Mouse (Mus musculus): ENCODE data around the gene Rnf157. TPM values are rescaled to one million over a fixed set of nuclear protein-coding genes. Genes with fewer than 3 reads are reported as not detected.

Rnf157 gene
- polyA plus RNA-seq, 1 experiment = 199 TPM

DNA sequence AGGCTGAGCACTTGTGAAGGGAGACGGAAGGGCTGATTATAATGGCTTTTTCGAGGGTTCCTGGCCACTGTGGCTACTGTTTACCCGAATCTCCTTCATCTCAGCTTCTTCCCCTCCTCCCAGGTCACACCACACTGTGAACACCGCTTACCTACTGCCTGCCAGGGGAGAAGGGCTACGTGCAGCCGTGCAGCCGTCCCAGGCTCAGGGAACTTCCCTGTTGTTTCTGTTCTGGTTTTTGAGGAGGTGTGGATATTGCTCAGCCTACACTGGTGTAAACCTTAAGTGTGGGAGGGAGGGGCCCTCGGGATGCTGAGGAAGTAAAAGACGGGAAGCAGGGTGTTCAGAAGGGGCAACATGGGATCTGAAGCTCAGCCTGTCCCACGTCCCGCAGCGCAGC is 75.8 kb downstream of the Rnf157 start:
- 50% methylated on average over 12 of the region's 12 CpGs for WGBS
- no peak for TF ChIP-seq POLR2A (IDR thresholded peaks at IDR 0.05; ENCODE audit: insufficient read depth, low read depth, low read length)
- TF ChIP-seq CTCF (IDR thresholded peaks at IDR 0.05; ENCODE audit: insufficient read depth, low read depth, low read length) = no peak
- Histone ChIP-seq H3K27ac (ENCODE audit: insufficient read depth, low read depth, low read length) (no peak overlapping the region), H3K4me3 (ENCODE audit: insufficient read depth, low read depth, low read length) (no peak overlapping the region), H3K4me1 (ENCODE audit: control insufficient read depth, insufficient read depth, low read length) (peaks cover 39% of the 10 kb centered on the region)

DNA sequence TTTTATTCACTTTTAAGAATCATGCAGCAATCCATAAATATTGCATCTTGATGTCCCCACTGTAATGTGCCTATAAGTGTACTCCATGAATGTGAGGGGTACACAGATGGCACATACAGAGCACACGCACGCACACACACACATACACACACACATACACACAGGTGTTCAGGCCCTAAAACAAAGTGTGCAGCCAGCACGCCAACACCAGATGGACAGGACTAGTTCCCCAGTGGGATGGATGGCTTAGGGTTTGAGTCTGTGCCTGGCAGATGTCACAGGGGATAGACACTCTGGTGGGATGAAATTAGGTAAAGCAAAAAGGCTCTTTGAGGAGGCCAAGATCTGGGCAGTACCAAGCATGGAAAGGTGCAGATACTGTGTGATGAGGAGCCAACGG is 76.4 kb downstream of the Rnf157 start:
- WGBS = 65% methylated on average over 4 of the region's 4 CpGs

DNA sequence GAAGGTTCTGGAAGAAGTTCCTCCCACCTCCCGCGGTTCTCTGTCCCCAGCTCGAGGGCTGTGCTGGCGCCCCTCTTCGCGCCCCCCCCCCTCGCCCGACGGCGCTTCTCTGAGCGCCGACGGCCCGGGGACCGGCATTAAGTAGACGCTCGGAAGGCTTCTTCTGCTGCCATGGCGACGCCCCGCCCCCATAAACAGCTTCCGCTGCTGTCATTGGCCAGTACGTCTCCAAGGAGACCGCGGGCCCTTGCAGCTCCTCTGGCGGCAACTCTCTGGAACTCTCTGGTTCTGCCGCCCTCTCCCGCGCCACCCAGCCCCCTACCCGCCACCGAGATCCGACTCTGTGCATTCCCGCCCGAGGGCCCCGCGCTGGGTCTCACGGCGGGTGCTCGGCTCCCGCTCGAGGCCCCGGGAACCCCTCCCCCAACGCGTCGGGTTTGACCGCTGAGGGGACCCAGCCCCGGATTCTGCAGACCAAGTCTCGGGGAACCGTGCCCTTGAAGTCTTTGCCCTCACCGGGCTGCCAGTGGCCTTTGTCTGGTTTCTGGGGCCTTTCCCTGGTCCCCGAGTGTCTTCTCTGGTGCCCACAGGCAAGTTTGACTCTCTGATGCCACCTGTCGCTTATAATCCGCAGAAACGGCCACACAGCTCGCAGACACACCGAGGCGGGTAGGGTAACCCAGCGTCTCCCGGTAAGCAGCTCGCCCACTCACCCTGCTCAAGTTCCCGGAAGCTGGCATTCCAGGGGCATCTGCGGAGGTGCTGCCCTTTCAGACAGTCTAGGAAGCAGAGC is 77.4 kb downstream of the Rnf157 start, which contains the start of gene Foxj1:
Gene Foxj1, minus strand, starts transcription at position 156 of the 793 bp plus-strand sequence.
- H3K4me1 ChIP-seq (ENCODE audit: control insufficient read depth, insufficient read depth, low read length) = peaks cover 39% of the 10 kb centered on the region
- under 1% methylated on average over 61 of the region's 61 CpGs for WGBS

More for the DNA sequence above, 76.4 kb downstream of the Rnf157 start:
- Histone ChIP-seq H3K4me1 (ENCODE audit: control insufficient read depth, insufficient read depth, low read length) (peaks cover 39% of the 10 kb centered on the region), H3K27ac (ENCODE audit: insufficient read depth, low read depth, low read length) (no peak overlapping the region), H3K4me3 (ENCODE audit: insufficient read depth, low read depth, low read length) (no peak overlapping the region)
- TF ChIP-seq CTCF (IDR thresholded peaks at IDR 0.05; ENCODE audit: insufficient read depth, low read depth, low read length) (no peak), POLR2A (IDR thresholded peaks at IDR 0.05; ENCODE audit: insufficient read depth, low read depth, low read length) (no peak)

DNA sequence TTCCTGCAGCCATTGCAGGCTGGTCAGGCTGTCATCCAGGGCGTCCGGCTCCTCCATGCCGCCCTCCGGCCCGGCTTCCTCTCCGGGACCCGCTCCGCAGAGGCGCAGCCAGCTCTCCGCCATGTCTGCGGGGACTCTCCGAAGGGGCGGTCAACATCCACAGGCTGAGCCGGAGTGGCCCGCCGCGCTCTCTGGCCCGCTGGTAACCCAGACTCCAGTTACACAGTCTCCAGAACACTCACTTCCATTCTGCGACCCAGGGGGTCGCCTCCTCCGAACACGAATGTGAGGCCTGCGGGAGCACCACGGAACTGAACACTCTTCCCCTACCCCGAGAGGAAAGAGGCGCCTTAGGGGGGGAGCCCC is 78.4 kb downstream of the Rnf157 start:
- Histone ChIP-seq H3K4me3 (ENCODE audit: insufficient read depth, low read depth, low read length) (0 out of 2 replicates have a peak overlapping the region, but pooled peaks have one; percentile 35), H3K27ac (ENCODE audit: insufficient read depth, low read depth, low read length) (no peak overlapping the region), H3K4me1 (ENCODE audit: control insufficient read depth, insufficient read depth, low read length) (peaks cover 45% of the 10 kb centered on the region)
- TF ChIP-seq CTCF (IDR thresholded peaks at IDR 0.05; ENCODE audit: insufficient read depth, low read depth, low read length) (no peak), POLR2A (IDR thresholded peaks at IDR 0.05; ENCODE audit: insufficient read depth, low read depth, low read length) (0 out of 2 replicates have a peak, but pooled peaks have one; percentile 21)
- 18% methylated on average over 26 of the region's 26 CpGs for WGBS

More for the DNA sequence above, 77.4 kb downstream of the Rnf157 start, which contains the start of gene Foxj1:
- Histone ChIP-seq H3K27ac (ENCODE audit: insufficient read depth, low read depth, low read length) (no peak within 1 kb of the TSS), H3K4me3 (ENCODE audit: insufficient read depth, low read depth, low read length) (peak within 1 kb of the TSS; percentile 57)
- peak; percentile 37; the same call in 1 of the 2 replicates for TF ChIP-seq CTCF (IDR thresholded peaks at IDR 0.05; ENCODE audit: insufficient read depth, low read depth, low read length)
- no peak for TF ChIP-seq POLR2A (IDR thresholded peaks at IDR 0.05; ENCODE audit: insufficient read depth, low read depth, low read length)

DNA sequence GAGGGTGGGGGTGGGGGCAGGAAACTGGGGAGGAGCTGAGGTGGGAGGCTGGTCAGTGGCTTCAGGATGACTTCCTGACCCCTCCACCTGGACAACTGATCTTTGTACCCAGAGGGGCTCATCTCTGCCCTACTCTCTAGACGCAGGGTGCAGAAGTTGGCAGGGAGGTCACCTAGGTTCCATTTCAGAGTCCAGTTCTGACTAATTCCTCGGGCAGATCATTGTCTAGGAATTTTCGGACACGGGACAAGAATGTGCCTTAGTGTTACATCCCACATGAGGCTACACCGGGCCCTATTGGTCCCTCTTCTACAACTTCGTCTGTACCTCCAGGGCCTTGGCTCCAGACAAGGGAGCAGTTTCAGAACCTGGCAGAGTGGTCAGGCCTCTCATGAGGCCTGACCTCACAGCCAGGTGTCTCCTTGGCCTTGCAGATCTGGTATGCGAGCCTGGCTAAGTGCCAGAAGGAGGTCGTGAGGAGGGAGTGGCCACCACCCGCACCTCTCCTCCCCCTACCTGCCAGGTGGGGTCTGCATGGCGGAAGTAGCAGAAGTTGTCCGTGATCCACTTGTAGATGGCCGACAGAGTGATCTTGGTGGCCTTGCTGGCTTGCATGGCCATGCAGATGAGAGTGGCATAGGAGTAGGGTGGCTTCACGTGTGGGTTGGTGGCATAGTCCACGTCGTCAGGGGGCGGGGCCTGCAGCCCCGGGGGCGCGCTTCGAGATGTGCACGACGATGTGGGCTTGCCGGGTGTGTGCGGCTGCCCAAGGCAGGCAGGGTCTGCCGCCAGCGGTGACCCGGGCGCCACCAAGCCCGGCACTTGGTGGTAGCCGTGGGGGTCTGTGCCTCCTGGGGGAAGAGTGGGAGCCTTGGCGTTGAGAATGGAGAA is 79.1 kb downstream of the Rnf157 start:
- Histone ChIP-seq H3K4me1 (ENCODE audit: control insufficient read depth, insufficient read depth, low read length) (peaks cover 47% of the 10 kb centered on the region), H3K27ac (ENCODE audit: insufficient read depth, low read depth, low read length) (no peak overlapping the region), H3K4me3 (ENCODE audit: insufficient read depth, low read depth, low read length) (no peak overlapping the region)
- WGBS = 36% methylated on average over 31 of the region's 31 CpGs
- TF ChIP-seq CTCF (IDR thresholded peaks at IDR 0.05; ENCODE audit: insufficient read depth, low read depth, low read length) (no peak), POLR2A (IDR thresholded peaks at IDR 0.05; ENCODE audit: insufficient read depth, low read depth, low read length) (no peak)

DNA sequence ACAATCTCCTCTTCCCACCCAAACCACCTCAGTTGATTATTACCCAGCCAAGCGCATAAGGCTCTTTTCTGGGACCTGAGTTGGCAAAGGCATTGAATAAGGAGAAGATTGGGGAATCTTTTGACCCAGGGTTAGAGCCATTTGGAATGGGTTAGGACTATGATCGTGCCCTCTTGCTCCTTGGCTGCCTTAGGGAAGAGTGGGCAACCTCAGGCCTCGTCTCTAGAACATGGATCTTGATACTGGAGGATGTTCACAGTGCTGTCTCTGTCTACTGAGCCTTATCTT is 79.9 kb downstream of the Rnf157 start:
- H3K4me1 ChIP-seq (ENCODE audit: control insufficient read depth, insufficient read depth, low read length) = peaks cover 47% of the 10 kb centered on the region
- TF ChIP-seq POLR2A (IDR thresholded peaks at IDR 0.05; ENCODE audit: insufficient read depth, low read depth, low read length) (no peak), CTCF (IDR thresholded peaks at IDR 0.05; ENCODE audit: insufficient read depth, low read depth, low read length) (no peak)
- H3K4me3 ChIP-seq (ENCODE audit: insufficient read depth, low read depth, low read length) = no peak overlapping the region
- 78% methylated on average over 3 of the region's 3 CpGs for WGBS
- H3K27ac ChIP-seq (ENCODE audit: insufficient read depth, low read depth, low read length) = no peak overlapping the region

DNA sequence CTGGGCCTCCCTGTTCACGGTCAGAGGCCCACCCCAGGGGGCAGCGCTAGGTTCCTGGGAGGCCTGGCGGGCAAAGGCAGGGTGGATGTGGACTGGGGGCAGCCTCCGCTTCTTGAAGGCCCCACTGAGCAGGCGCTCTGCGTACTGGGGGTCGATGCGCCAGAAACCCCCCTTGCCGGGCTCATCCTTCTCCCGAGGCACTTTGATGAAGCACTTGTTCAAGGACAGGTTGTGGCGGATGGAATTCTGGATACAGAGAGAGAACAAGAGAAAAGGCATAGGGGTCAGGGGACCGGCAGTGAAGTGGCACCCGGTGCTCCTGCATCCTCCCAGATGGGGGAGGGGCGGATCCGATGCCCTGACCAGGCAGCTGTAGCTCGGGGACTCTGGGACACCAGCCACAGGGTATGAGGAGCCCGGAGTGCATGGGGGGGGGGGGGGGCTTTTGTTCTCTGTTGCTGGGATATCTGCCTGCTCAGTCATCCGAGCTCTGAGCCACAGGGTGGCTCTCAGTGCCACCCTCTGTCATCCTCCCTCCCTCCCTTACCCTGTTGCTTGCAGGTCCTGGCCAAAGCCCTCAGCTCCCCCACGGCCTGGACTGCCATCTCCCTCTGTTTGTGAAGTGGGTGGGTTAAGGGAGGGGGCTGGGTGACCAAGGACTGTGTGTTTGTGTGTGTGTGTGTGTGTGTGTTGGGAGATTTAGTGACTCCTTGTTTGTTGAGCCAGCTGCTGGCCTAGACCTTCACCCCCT is 80.4 kb downstream of the Rnf157 start:
- WGBS = 44% methylated on average over 19 of the region's 19 CpGs
- H3K4me1 ChIP-seq (ENCODE audit: control insufficient read depth, insufficient read depth, low read length) = peaks cover 47% of the 10 kb centered on the region
- TF ChIP-seq CTCF (IDR thresholded peaks at IDR 0.05; ENCODE audit: insufficient read depth, low read depth, low read length) = no peak
- TF ChIP-seq POLR2A (IDR thresholded peaks at IDR 0.05; ENCODE audit: insufficient read depth, low read depth, low read length) = no peak
- H3K27ac ChIP-seq (ENCODE audit: insufficient read depth, low read depth, low read length) = no peak overlapping the region
- no peak overlapping the region for H3K4me3 ChIP-seq (ENCODE audit: insufficient read depth, low read depth, low read length)

DNA sequence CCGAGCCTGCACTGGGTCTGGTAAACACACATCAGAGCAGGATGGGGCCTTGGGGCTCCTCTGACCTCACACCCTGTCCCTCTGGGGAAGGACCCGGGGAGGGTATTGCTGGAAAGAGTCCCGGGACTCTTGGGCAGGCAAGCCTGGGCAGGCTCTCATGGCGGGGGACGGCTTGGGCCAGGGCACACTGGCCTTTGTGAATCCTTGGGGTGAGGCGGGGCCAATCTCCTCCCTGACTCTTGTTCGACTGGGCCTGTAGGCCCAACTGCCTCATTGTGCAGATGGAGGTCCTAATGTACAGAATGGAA is 82.7 kb downstream of the Rnf157 start:
- peaks cover 31% of the 10 kb centered on the region for H3K4me1 ChIP-seq (ENCODE audit: control insufficient read depth, insufficient read depth, low read length)
- H3K4me3 ChIP-seq (ENCODE audit: insufficient read depth, low read depth, low read length) = no peak overlapping the region
- WGBS = 61% methylated on average over 7 of the region's 7 CpGs
- TF ChIP-seq CTCF (IDR thresholded peaks at IDR 0.05; ENCODE audit: insufficient read depth, low read depth, low read length) = no peak
- no peak for TF ChIP-seq POLR2A (IDR thresholded peaks at IDR 0.05; ENCODE audit: insufficient read depth, low read depth, low read length)
- no peak overlapping the region for H3K27ac ChIP-seq (ENCODE audit: insufficient read depth, low read depth, low read length)

Measured in olfactory bulb, adult 2 months (tissue).